Mouse (Mus musculus): ENCODE results near the gene Gm21969.

DNA sequence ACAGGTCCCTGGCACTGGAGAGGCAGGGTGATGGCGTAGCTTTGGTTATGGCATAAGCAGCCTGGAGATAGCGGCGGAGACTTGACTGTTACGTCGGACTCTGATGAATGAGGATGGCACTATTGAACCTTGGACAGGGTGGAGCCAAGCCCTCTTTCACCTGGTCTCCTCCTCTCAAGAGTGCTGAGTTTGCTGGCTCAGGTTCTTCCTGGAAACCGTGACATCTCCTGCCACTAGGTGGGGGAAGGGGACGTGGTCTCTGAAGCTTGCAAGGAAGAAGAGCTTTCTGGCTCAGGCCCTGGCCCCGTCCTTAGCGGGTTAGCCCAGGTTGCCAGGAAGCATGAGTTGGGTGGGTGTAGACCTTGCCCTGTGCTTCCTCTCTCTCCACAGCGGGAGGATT lies 27.2 kb downstream of the Gm21969 start:
- no peak for TF ChIP-seq POLR2A (IDR thresholded peaks at IDR 0.05; ENCODE audit: borderline replicate concordance, extremely low read depth, low read depth, low read length)
- no peak for TF ChIP-seq CTCF (IDR thresholded peaks at IDR 0.05; ENCODE audit: insufficient read depth, low read length)
